Mouse (Mus musculus) E14TG2a.4 (cell line): ENCODE measurements around the gene Col16a1.

Experiments
- CTCF ChIP-seq: conservative IDR thresholded peaks from 2 replicates; pipeline ENCODE4 v1.5.1; 2014; ENCODE audit warnings: low read length
- NANOG ChIP-seq: IDR thresholded peaks from 2 replicates; pipeline ENCODE4 v1.6.1; 2014; ENCODE audit warnings: borderline replicate concordance, low read length, mixed read lengths

DNA sequence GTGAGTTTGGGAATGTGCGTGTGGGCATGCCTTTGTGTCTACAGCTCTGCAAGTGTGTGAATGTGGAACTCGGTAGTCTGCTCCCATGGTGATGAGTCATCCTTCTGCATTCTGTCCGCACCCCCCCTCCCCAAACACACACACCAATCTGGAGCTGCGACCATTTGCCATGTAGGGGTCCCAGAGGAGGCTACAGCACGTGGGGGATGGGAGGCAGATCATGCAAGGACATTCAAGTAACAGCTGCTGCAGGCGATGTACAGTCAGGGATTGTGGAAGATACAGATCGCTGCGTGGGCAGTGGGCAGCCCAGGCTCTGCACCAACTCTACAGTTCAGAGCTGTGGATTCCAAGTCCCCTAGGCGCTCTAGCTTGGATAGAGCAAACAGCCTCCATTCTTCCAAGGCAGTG lies 93.4 kb downstream of the Col16a1 start:
- no peak for TF ChIP-seq CTCF
- TF ChIP-seq NANOG = no peak
